Mouse (Mus musculus) midbrain, embryonic 10.5 days (tissue): ENCODE measurements around the gene March8. TPM values are rescaled to one million over a fixed set of nuclear protein-coding genes. Genes with fewer than 3 reads are reported as not detected.

Source experiments
- DNase-seq: peaks from one replicate; pipeline ENCODE4 v3.0.0-alpha.2; 2017; ENCODE audit warnings: low spot score
- H3K27ac ChIP-seq: fragments of 300-500 bp; sonication (generic); replicated peaks from 2 replicates; pipeline ENCODE4 v1.5.1; 2016; ENCODE audit warnings: mild to moderate bottlenecking
- H3K27me3 ChIP-seq: fragments of 300-500 bp; sonication (generic); 2 replicates; pipeline ENCODE4 v1.6.1; 2016; ENCODE audit warnings: low read depth, mild to moderate bottlenecking; ENCODE audit not compliant: poor library complexity, severe bottlenecking
- H3K36me3 ChIP-seq: fragments of 300-500 bp; sonication (generic); 2 replicates; pipeline ENCODE4 v1.6.1; 2016; ENCODE audit warnings: mild to moderate bottlenecking, moderate library complexity
- H3K4me1 ChIP-seq: fragments of 300-500 bp; sonication (generic); 2 replicates; pipeline ENCODE4 v1.6.1; 2016
- H3K4me3 ChIP-seq: fragments of 300-500 bp; sonication (generic); 2 replicates; pipeline ENCODE4 v1.5.1; 2016; ENCODE audit warnings: mild to moderate bottlenecking, moderate library complexity
- H3K9me3 ChIP-seq: fragments of 300-500 bp; sonication (generic); replicated peaks from 2 replicates; pipeline ENCODE4 v1.6.1; 2016; ENCODE audit warnings: mild to moderate bottlenecking
- WGBS: fragments of 180-500 bp; shearing (Covaris S2); methylation state at CpG from one replicate; pipeline ENCODE4 v1.1.7; 2016; 5-methylcytosine and 5-hydroxymethylcytosine counted together
- polyA plus RNA-seq: library from polyadenylated mRNA; unstranded; fragments of >200 nt; fragmentation: Nextera tagmentation; extraction: Ambion mirVana; gene quantifications from 2 replicates; pipeline ENCODE4 v1.2.1, GENCODE M21; 2016

Gene March8
- polyA plus RNA-seq, 1 experiment from 2014 or later: 27.7 TPM

DNA sequence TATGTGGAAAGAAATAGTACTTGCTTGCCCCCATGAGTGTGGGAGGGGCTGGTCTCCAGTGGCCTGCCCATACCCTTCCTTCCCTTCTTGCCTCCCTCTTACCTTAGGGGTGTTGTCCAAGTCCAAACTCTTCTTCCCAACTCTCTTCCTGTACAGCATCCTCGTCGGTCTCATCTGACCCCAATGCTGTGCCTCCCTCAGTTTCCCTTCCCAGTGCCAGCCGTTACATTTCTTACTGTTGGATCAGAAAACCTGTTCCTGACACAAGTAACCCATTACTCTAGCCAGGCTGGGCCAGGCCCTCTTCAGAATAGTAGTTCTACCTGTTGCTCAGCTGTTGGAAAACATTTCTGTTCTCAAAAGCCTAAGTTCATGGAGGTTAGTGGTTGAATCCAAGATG, 64.6 kb downstream of the March8 start:
- peaks cover 5% of the 10 kb centered on the region for H3K36me3 ChIP-seq
- H3K4me3 ChIP-seq: no peak overlapping the region
- WGBS: 93% methylated on average over 3 of the region's 3 CpGs
- no peaks in the 10 kb centered on the region for H3K9me3 ChIP-seq
- no peak overlapping the region for H3K27ac ChIP-seq
- no peak for DNase-seq
- no peaks in the 10 kb centered on the region for H3K27me3 ChIP-seq
- peaks cover 46% of the 10 kb centered on the region for H3K4me1 ChIP-seq

DNA sequence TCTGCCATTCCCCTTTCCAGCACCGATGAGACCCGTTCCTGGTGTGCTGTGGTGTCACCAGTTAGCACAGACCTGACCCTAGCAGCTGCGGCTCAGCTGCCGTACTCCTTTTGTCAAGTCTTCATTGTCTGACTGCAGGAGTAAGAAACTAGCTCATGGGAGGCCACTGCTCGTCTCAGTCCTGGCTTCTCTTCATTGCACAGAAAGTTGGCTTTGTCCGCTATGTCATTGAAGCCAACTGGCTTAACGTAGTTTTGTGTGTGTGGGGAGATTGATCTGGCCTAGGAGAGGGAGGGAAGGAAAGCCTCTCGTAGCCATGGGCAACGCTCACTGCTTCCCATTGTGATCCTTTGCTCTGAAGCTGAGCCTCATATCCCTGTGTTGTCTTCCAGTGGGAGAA, 67.4 kb downstream of the March8 start:
- WGBS: 43% methylated on average over 9 of the region's 9 CpGs
- peaks cover 15% of the 10 kb centered on the region for H3K36me3 ChIP-seq
- no peak overlapping the region for H3K4me3 ChIP-seq
- H3K9me3 ChIP-seq: no peaks in the 10 kb centered on the region
- peaks cover 34% of the 10 kb centered on the region for H3K4me1 ChIP-seq
- peak; percentile 70 for DNase-seq
- no peaks in the 10 kb centered on the region for H3K27me3 ChIP-seq
- H3K27ac ChIP-seq: peak overlapping the region; percentile 84

DNA sequence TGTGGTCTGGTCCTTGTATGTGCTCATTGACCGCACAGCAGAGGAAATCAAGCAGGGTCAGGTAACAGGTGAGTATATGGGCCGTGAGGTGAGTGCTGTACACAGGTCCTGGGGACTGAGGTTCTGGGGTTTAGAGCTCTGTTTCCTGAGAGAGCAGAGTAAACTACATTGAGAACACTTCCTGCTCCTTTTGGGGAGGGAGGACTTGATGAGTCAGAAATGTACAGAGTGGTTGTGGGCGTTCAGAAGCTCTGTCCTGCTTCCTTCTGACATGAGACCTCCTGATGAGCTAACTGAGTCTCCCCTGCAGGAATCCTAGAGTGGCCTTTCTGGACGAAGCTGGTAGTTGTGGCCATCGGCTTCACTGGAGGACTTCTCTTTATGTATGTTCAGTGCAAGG, 67.9 kb downstream of the March8 start:
- Histone ChIP-seq H3K27ac (peak overlapping the region; percentile 84), H3K4me1 (peaks cover 34% of the 10 kb centered on the region), H3K27me3 (no peaks in the 10 kb centered on the region), H3K36me3 (peaks cover 20% of the 10 kb centered on the region), H3K9me3 (no peaks in the 10 kb centered on the region), H3K4me3 (no peak overlapping the region)
- DNase-seq: no peak
- WGBS: 77% methylated on average over 5 of the region's 5 CpGs

DNA sequence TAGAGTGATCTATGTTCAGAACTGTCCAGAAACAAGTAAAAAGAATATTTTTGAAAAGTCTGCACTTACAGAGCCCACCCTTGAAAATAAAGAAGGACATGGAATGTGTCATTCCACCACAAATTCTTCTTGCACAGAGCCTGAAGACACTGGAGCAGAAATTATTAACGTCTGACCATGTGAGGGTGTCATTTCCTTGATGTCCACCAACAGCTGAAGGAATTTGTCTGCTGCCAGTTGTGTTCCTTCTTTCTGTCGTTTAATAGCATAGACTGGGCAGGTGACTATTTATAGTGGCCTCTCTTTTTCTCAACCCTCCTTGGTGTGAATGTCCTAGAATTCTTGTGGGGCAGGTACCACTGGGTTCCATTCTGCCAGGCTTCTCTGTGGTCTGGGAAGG, 68.3 kb downstream of the March8 start:
- Histone ChIP-seq H3K36me3 (peaks cover 24% of the 10 kb centered on the region), H3K27me3 (no peaks in the 10 kb centered on the region), H3K27ac (peak overlapping the region; percentile 84), H3K4me1 (peaks cover 34% of the 10 kb centered on the region), H3K4me3 (no peak overlapping the region), H3K9me3 (no peaks in the 10 kb centered on the region)
- DNase-seq: no peak
- WGBS: 80% methylated on average over 2 of the region's 2 CpGs

DNA sequence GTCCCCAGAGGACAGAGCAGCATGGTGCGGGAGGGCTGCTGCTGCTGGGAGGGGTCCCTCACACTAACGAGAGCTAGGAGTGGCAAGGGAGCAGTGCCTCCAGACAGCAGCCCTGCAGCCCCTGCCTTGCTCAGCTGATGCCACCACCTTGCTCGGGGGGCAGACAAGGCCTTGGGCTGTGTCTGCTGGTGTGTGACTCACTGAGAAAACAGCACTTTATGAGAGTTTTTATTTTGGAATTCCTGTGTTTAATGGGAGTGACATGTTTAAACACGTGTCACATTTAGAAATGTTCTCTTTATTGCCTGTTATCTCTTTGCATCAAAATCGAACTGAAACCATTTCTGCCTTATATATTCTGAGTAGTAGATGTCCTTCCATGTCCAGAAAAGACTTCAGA, 68.9 kb downstream of the March8 start:
- H3K4me1 ChIP-seq: peaks cover 34% of the 10 kb centered on the region
- 83% methylated on average over 5 of the region's 5 CpGs for WGBS
- H3K27ac ChIP-seq: peak overlapping the region; percentile 70
- DNase-seq: no peak
- peaks cover 22% of the 10 kb centered on the region for H3K36me3 ChIP-seq
- no peaks in the 10 kb centered on the region for H3K27me3 ChIP-seq
- no peaks in the 10 kb centered on the region for H3K9me3 ChIP-seq
- H3K4me3 ChIP-seq: no peak overlapping the region

DNA sequence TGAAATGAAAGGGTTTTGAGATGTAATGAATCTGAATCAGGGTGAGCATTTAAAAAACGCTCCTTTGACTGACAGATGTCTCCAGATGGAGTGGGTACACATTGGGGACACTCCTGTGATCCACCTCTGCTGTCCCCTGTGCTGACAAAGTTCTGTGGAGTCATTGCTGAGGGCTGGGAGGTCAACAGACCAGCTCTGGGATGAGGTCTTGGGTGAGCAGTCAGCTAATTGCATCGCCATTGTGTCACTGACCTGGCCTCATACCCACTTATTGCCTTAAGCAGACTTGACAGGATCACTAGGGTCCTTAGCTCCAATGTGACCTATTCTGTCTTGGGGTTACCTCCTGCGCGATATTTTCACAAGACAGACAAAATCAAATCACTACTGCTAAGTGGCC, 69.4 kb downstream of the March8 start:
- no peaks in the 10 kb centered on the region for H3K27me3 ChIP-seq

DNA sequence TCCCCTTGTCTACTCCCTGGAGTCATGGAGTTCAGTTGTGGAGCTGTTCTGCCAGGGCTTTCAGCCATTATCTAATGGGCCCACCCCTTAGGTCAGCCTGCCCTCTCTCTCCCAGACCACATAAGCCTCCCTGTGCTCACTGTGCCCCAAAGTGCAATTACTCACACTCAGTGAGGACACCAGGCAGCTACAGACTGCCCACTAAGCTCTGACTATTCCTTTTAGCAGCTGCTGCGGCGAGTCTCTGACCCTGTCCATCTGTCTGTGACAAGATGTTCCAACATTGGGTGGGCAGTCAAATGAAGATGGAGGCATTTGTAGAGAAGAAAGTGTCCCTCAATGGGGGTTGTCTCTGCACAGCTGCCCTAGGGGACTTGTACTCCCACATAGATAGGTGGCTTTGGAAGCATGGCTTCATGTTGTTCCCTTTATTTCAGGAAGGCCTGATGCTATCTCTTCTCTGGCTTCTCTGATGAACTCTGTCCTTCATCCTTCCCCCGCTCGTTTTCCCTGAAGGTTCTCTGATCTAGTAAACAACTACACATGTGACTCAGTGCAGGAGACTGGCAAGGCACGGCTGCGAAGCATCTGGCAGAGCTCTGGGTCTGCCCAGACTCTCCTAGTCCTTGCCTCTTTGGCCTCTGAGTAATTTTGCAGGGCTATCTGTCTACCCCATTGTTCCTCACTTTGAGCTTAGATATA, 70.3 kb downstream of the March8 start:
- H3K27ac ChIP-seq: peak overlapping the region; percentile 33
- peaks cover 34% of the 10 kb centered on the region for H3K4me1 ChIP-seq
- peaks cover 27% of the 10 kb centered on the region for H3K36me3 ChIP-seq
- DNase-seq: no peak
- no peaks in the 10 kb centered on the region for H3K27me3 ChIP-seq
- H3K4me3 ChIP-seq: no peak overlapping the region
- 95% methylated on average over 6 of the region's 6 CpGs for WGBS
- no peaks in the 10 kb centered on the region for H3K9me3 ChIP-seq

More for the DNA sequence above, 69.4 kb downstream of the March8 start:
- Histone ChIP-seq H3K27ac (no peak overlapping the region), H3K36me3 (peaks cover 19% of the 10 kb centered on the region), H3K9me3 (no peaks in the 10 kb centered on the region), H3K4me1 (peaks cover 34% of the 10 kb centered on the region), H3K4me3 (no peak overlapping the region)
- DNase-seq: no peak
- 88% methylated on average over 4 of the region's 4 CpGs for WGBS

DNA sequence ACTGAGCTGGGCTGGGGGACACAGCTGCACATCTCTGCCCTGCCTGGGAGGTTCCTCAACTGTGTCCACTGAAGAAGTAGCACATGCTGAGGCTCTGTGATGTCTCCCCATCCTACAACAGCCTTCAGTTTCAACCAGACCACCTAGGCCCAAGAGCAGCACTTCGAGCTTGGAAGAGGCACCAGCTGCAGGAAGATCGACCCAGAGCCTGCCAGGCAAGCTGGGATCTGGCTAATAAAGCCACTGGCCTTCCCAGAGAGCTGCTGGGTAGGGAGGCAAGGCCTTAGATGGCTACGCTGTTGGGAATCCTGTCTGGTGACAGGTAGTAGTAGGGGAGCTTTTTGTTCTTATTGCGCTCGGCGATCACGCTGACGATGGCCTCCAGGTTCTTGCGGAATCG, 72.6 kb downstream of the March8 start:
- Histone ChIP-seq H3K9me3 (no peaks in the 10 kb centered on the region), H3K4me3 (no peak overlapping the region), H3K27me3 (no peaks in the 10 kb centered on the region), H3K36me3 (peaks cover 27% of the 10 kb centered on the region), H3K4me1 (peaks cover 13% of the 10 kb centered on the region), H3K27ac (no peak overlapping the region)
- no peak for DNase-seq
- WGBS: 95% methylated on average over 10 of the region's 10 CpGs

DNA sequence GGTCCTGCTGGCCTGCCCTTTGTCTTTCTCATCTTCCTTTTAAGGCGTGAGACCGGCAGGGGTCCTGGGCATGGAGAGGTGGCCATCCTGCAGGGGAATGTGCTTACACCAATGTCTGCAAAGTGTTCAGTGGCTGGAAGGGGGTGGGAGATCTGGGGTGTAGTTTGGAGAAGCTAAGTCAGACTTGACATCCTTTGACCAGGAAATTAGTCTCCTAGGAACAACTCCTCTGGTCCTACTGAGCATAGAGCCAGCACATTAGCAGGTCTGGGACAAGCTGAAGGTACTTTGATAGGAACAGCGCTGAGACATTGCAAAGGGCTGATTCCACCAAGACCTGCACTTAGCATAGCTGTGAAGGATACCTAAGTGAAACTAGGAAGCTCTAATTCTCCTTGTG, 73.9 kb downstream of the March8 start:
- H3K4me1 ChIP-seq: peaks cover under 1% of the 10 kb centered on the region; the same call in 1 of the 2 replicates
- 69% methylated on average over 3 of the region's 3 CpGs for WGBS
- no peak for DNase-seq
- H3K27me3 ChIP-seq: no peaks in the 10 kb centered on the region
- no peak overlapping the region for H3K27ac ChIP-seq
- H3K36me3 ChIP-seq: peaks cover 27% of the 10 kb centered on the region
- H3K9me3 ChIP-seq: no peaks in the 10 kb centered on the region
- no peak overlapping the region for H3K4me3 ChIP-seq

DNA sequence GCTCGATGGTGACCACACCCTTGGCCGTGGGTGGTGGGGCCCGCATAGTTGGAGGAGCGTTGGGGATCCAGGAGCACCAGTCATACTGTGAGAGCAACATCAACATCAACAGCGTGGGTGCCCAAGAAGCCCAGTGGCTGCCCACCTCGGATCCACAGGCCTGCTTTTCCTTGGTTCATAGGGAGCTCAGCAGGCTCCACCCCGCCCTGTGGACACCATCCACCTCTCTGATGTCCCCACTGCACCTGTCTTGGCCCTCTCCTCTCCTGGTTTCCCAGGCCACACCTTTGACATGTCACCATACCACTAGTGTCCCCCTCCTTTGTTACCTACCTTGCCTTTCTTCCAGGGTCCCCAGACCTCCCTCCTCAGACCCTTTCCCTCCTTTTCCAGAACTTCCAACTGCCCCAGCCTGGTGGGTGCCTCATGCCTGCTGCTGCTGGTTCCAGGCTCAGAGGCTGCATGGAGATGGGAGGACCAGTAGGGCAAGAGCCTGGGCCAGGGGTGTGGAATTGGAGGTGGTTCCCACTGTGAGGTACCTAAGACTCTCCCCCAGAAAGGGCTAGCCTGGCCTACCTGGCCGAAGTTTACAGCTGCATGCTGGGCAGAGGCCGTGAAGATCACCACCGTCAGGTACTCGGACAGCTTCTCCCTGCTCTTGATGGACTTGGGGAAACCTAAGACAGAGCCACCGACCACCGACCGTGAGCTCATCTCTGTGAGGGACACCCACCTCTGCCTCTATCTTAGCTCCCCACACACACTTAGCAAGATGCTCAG, 74.9 kb downstream of the March8 start:
- DNase-seq: no peak
- H3K4me3 ChIP-seq: no peak overlapping the region
- H3K4me1 ChIP-seq: no peaks in the 10 kb centered on the region; the same call in 1 of the 2 replicates
- WGBS: 93% methylated on average over 14 of the region's 14 CpGs
- no peaks in the 10 kb centered on the region for H3K27me3 ChIP-seq
- no peak overlapping the region for H3K27ac ChIP-seq
- peaks cover 24% of the 10 kb centered on the region for H3K36me3 ChIP-seq
- H3K9me3 ChIP-seq: no peaks in the 10 kb centered on the region

DNA sequence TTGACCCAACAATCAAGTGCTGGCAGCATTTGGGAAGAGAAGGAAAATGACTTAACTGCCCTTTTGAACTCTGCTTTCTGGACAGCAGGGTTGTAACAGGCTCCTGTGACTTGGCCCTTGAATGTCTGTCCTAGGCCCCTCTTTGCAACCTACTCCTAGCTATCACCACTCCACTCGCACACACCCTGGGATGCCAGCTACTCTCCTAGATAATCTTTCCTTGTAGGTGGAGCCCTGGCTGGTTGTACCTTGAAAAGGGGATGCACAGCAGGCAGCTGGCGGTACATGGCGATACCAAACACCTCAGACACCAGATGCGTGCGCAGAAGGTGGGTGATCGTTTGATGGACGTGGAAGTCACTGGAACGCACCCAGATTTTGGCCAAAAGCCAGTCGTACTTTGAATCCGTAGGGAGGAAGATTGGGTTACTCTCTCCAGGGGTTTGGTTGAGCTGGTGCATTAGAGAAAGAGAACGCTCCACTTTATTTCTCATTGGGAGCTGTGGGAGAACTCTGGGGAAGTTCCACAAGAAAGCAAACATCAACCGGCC, 77.4 kb downstream of the March8 start:
- H3K4me1 ChIP-seq: no peaks in the 10 kb centered on the region
- 88% methylated on average over 12 of the region's 12 CpGs for WGBS
- no peaks in the 10 kb centered on the region for H3K27me3 ChIP-seq
- H3K27ac ChIP-seq: no peak overlapping the region
- H3K4me3 ChIP-seq: no peak overlapping the region
- peaks cover 17% of the 10 kb centered on the region for H3K36me3 ChIP-seq
- no peaks in the 10 kb centered on the region for H3K9me3 ChIP-seq
- no peak for DNase-seq

DNA sequence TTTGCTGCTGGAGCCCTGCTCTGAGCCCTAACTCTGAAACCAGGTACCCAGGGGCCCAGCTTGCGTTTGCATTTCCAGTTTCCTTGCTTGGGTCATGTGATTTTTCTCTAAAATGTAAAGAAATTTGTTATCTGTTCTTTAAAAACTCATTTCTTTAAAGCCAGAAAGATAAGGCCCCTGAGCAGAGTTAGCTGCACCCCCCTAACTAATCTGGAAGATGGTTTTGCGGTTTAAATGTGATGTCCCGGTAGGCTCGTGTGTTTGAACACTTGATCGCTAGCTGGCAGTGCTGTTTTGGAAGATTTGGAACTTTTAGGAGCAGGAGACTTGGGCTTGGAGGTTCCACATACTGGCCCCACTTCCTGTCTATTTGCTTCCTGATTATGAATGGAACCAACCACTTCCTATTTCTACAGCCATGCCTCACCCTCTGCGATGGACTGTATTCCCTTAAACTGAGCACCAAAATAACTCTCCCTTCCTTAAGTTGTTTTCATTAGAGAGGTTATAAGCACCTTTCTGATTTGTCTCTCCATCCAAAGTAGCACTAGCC, 78.3 kb downstream of the March8 start:
- Histone ChIP-seq H3K9me3 (no peaks in the 10 kb centered on the region), H3K36me3 (peaks cover 8% of the 10 kb centered on the region; the same call in 1 of the 2 replicates), H3K4me3 (no peak overlapping the region), H3K27me3 (no peaks in the 10 kb centered on the region), H3K4me1 (no peaks in the 10 kb centered on the region), H3K27ac (no peak overlapping the region)
- WGBS: 93% methylated on average over 6 of the region's 6 CpGs
- no peak for DNase-seq
